Mouse (Mus musculus): ENCODE measurements around the gene Crygn. TPM values are rescaled to one million over a fixed set of nuclear protein-coding genes. Genes with fewer than 3 reads are reported as not detected.

Gene Crygn
- polyA plus RNA-seq, 1 experiment from 2014 or later: 2.7 TPM

GRCm38 (mm10) chr5:24739141-24739753 lies 18.6 kb downstream of the Crygn start:
- peak overlapping the region; percentile 82 for H3K27ac ChIP-seq
- H3K27me3 ChIP-seq (ENCODE audit: insufficient read depth, poor library complexity, severe bottlenecking): no peaks in the 10 kb centered on the region
- 23% methylated on average over 15 of the region's 15 CpGs for WGBS
- DNase-seq (ENCODE audit: low spot score): no peak
- peak overlapping the region; percentile 42 for H3K4me3 ChIP-seq
- no peaks in the 10 kb centered on the region for H3K9me3 ChIP-seq
- H3K4me1 ChIP-seq: peaks cover 25% of the 10 kb centered on the region
- no peaks in the 10 kb centered on the region for H3K36me3 ChIP-seq

- Histone ChIP-seq H3K36me3 (no peaks in the 10 kb centered on the region), H3K9me3 (no peaks in the 10 kb centered on the region), H3K27me3 (ENCODE audit: insufficient read depth, poor library complexity, severe bottlenecking) (no peaks in the 10 kb centered on the region), H3K4me3 (no peak overlapping the region), H3K4me1 (peaks cover 31% of the 10 kb centered on the region), H3K27ac (peak overlapping the region; percentile 82)
- DNase-seq (ENCODE audit: low spot score): no peak
- WGBS: 75% methylated on average over 1 of the region's 1 CpGs
These were observed 19.3 kb downstream of the Crygn start for GRCm38 (mm10) chr5:24738517-24738916.

GRCm38 (mm10) chr5:24737595-24737994 lies 20.2 kb downstream of the Crygn start:
- 93% methylated on average over 10 of the region's 10 CpGs for WGBS
- no peaks in the 10 kb centered on the region for H3K36me3 ChIP-seq
- H3K4me3 ChIP-seq: no peak overlapping the region
- no peak overlapping the region for H3K27ac ChIP-seq
- H3K4me1 ChIP-seq: peaks cover 40% of the 10 kb centered on the region
- DNase-seq (ENCODE audit: low spot score): no peak
- H3K9me3 ChIP-seq: no peaks in the 10 kb centered on the region
- no peaks in the 10 kb centered on the region for H3K27me3 ChIP-seq (ENCODE audit: insufficient read depth, poor library complexity, severe bottlenecking)

GRCm38 (mm10) chr5:24733771-24734426 lies 23.9 kb downstream of the Crygn start:
- Histone ChIP-seq H3K9me3 (no peaks in the 10 kb centered on the region), H3K27me3 (ENCODE audit: insufficient read depth, poor library complexity, severe bottlenecking) (peaks cover 6% of the 10 kb centered on the region; the same call in 1 of the 2 replicates), H3K27ac (peak overlapping the region; percentile 91), H3K4me1 (peaks cover 54% of the 10 kb centered on the region), H3K36me3 (no peaks in the 10 kb centered on the region), H3K4me3 (no peak overlapping the region)
- DNase-seq (ENCODE audit: low spot score): no peak
- WGBS: 43% methylated on average over 7 of the region's 7 CpGs

GRCm38 (mm10) chr5:24733134-24733533 lies 24.7 kb downstream of the Crygn start:
- peaks cover 50% of the 10 kb centered on the region for H3K4me1 ChIP-seq
- no peaks in the 10 kb centered on the region for H3K9me3 ChIP-seq
- peak overlapping the region; percentile 91 for H3K27ac ChIP-seq
- peaks cover 6% of the 10 kb centered on the region; the same call in 1 of the 2 replicates for H3K27me3 ChIP-seq (ENCODE audit: insufficient read depth, poor library complexity, severe bottlenecking)
- H3K36me3 ChIP-seq: no peaks in the 10 kb centered on the region
- under 1% methylated on average over 8 of the region's 8 CpGs for WGBS
- DNase-seq (ENCODE audit: low spot score): peak; percentile 93
- peak overlapping the region; percentile 35 for H3K4me3 ChIP-seq

GRCm38 (mm10) chr5:24730986-24731385 lies 26.8 kb downstream of the Crygn start:
- peaks cover 6% of the 10 kb centered on the region; the same call in 1 of the 2 replicates for H3K27me3 ChIP-seq (ENCODE audit: insufficient read depth, poor library complexity, severe bottlenecking)
- H3K27ac ChIP-seq: peak overlapping the region; percentile 91
- peaks cover 57% of the 10 kb centered on the region for H3K4me1 ChIP-seq
- H3K4me3 ChIP-seq: peak overlapping the region; percentile 78
- under 1% methylated on average over 15 of the region's 15 CpGs for WGBS
- H3K9me3 ChIP-seq: no peaks in the 10 kb centered on the region
- no peaks in the 10 kb centered on the region for H3K36me3 ChIP-seq
- DNase-seq (ENCODE audit: low spot score): no peak

- H3K27ac ChIP-seq: peak within 1 kb of the TSS; percentile 91
- DNase-seq (ENCODE audit: low spot score): no peak
These were observed 27.3 kb downstream of the Crygn start, which contains the start of gene Wdr86 for GRCm38 (mm10) chr5:24730488-24730871. Gene Wdr86, minus strand, starts transcription at chr5:24730727.

GRCm38 (mm10) chr5:24729797-24730487 lies 27.9 kb downstream of the Crygn start:
- Histone ChIP-seq H3K9me3 (no peaks in the 10 kb centered on the region), H3K36me3 (no peaks in the 10 kb centered on the region), H3K27me3 (ENCODE audit: insufficient read depth, poor library complexity, severe bottlenecking) (peaks cover 6% of the 10 kb centered on the region; the same call in 1 of the 2 replicates), H3K4me1 (peaks cover 67% of the 10 kb centered on the region), H3K4me3 (peak overlapping the region; percentile 78), H3K27ac (peak overlapping the region; percentile 91)
- WGBS: 2% methylated on average over 49 of the region's 49 CpGs
- no peak for DNase-seq (ENCODE audit: low spot score)

More at GRCm38 (mm10) chr5:24730488-24730871, 27.3 kb downstream of the Crygn start, which contains the start of gene Wdr86:
- Histone ChIP-seq H3K36me3 (no peaks in the 10 kb centered on the region), H3K27me3 (ENCODE audit: insufficient read depth, poor library complexity, severe bottlenecking) (peaks cover 6% of the 10 kb centered on the region; the same call in 1 of the 2 replicates), H3K9me3 (no peaks in the 10 kb centered on the region), H3K4me3 (peak within 1 kb of the TSS; percentile 78), H3K4me1 (peaks cover 62% of the 10 kb centered on the region)
- WGBS: under 1% methylated on average over 23 of the region's 23 CpGs

- peaks cover 57% of the 10 kb centered on the region for H3K4me1 ChIP-seq
- H3K36me3 ChIP-seq: no peaks in the 10 kb centered on the region
- H3K27ac ChIP-seq: no peak overlapping the region
- peaks cover 6% of the 10 kb centered on the region; the same call in 1 of the 2 replicates for H3K27me3 ChIP-seq (ENCODE audit: insufficient read depth, poor library complexity, severe bottlenecking)
- WGBS: 57% methylated on average over 12 of the region's 12 CpGs
- no peaks in the 10 kb centered on the region for H3K9me3 ChIP-seq
- H3K4me3 ChIP-seq: no peak overlapping the region
- no peak for DNase-seq (ENCODE audit: low spot score)
These were observed 30.6 kb downstream of the Crygn start for GRCm38 (mm10) chr5:24726901-24727836.

- Histone ChIP-seq H3K9me3 (no peaks in the 10 kb centered on the region), H3K27me3 (ENCODE audit: insufficient read depth, poor library complexity, severe bottlenecking) (peaks cover 6% of the 10 kb centered on the region; the same call in 1 of the 2 replicates), H3K4me1 (peaks cover 44% of the 10 kb centered on the region), H3K27ac (peak overlapping the region; percentile 67; the same call in 1 of the 2 replicates), H3K36me3 (peaks cover 11% of the 10 kb centered on the region; the same call in 1 of the 2 replicates), H3K4me3 (no peak overlapping the region)
- DNase-seq (ENCODE audit: low spot score): no peak
- 58% methylated on average over 6 of the region's 6 CpGs for WGBS
These were observed 31.9 kb downstream of the Crygn start for GRCm38 (mm10) chr5:24725897-24726296.

- peak overlapping the region; percentile 67 for H3K27ac ChIP-seq
- 45% methylated on average over 5 of the region's 5 CpGs for WGBS
- H3K27me3 ChIP-seq (ENCODE audit: insufficient read depth, poor library complexity, severe bottlenecking): peaks cover 6% of the 10 kb centered on the region; the same call in 1 of the 2 replicates
- peaks cover 15% of the 10 kb centered on the region; the same call in 1 of the 2 replicates for H3K36me3 ChIP-seq
- H3K4me1 ChIP-seq: peaks cover 34% of the 10 kb centered on the region
- H3K4me3 ChIP-seq: 0 out of 2 replicates have a peak overlapping the region, but pooled peaks have one; percentile 1
- H3K9me3 ChIP-seq: no peaks in the 10 kb centered on the region
- DNase-seq (ENCODE audit: low spot score): no peak
These were observed 33.0 kb downstream of the Crygn start for GRCm38 (mm10) chr5:24724805-24725204.

- Histone ChIP-seq H3K36me3 (peaks cover 20% of the 10 kb centered on the region), H3K27ac (peak overlapping the region; percentile 67), H3K4me3 (no peak overlapping the region), H3K4me1 (peaks cover 28% of the 10 kb centered on the region), H3K9me3 (no peaks in the 10 kb centered on the region), H3K27me3 (ENCODE audit: insufficient read depth, poor library complexity, severe bottlenecking) (peaks cover 2% of the 10 kb centered on the region; the same call in 1 of the 2 replicates)
- DNase-seq (ENCODE audit: low spot score): no peak
- WGBS: 78% methylated on average over 5 of the region's 5 CpGs
These were observed 33.6 kb downstream of the Crygn start for GRCm38 (mm10) chr5:24724270-24724634.

Measured in heart, embryonic 10.5 days (tissue).